Mouse (Mus musculus) forebrain, embryonic 13.5 days (tissue): ENCODE data around the gene Gabra2. TPM values are rescaled to one million over a fixed set of nuclear protein-coding genes. Genes with fewer than 3 reads are reported as not detected.

ENCODE experiments used
- ATAC-seq: fragments of 200-750 bp; cut with Nextera tagmentation; 2 replicates; pipeline ENCODE4 v1.8.0; 2017
- H3K27ac ChIP-seq: fragments of 300-500 bp; sonication (generic); 2 replicates; pipeline ENCODE4 v1.5.1; 2015; ENCODE audit warnings: inconsistent platforms, mild to moderate bottlenecking, moderate library complexity
- H3K27me3 ChIP-seq: fragments of 300-500 bp; sonication (generic); 2 replicates; pipeline ENCODE4 v1.6.1; 2015; ENCODE audit warnings: mild to moderate bottlenecking, inconsistent platforms
- H3K36me3 ChIP-seq: fragments of 300-500 bp; sonication (generic); 2 replicates; pipeline ENCODE4 v1.6.1; 2015; ENCODE audit warnings: mild to moderate bottlenecking, inconsistent platforms; ENCODE audit not compliant: poor library complexity, severe bottlenecking
- H3K4me1 ChIP-seq: fragments of 300-500 bp; sonication (generic); 2 replicates; pipeline ENCODE4 v1.6.1; 2015; ENCODE audit warnings: inconsistent platforms
- H3K4me2 ChIP-seq: fragments of 300-500 bp; sonication (generic); 2 replicates; pipeline ENCODE4 v1.6.1; 2015; ENCODE audit warnings: inconsistent platforms, mild to moderate bottlenecking, moderate library complexity
- H3K4me3 ChIP-seq: fragments of 300-500 bp; sonication (generic); 2 replicates; pipeline ENCODE4 v1.5.1; 2015; ENCODE audit warnings: mild to moderate bottlenecking, inconsistent platforms
- H3K9ac ChIP-seq: fragments of 300-500 bp; sonication (generic); 2 replicates; pipeline ENCODE4 v1.6.1; 2015; ENCODE audit warnings: mild to moderate bottlenecking, inconsistent platforms
- H3K9me3 ChIP-seq: fragments of 300-500 bp; sonication (generic); replicated peaks from 2 replicates; pipeline ENCODE4 v1.6.1; 2016; ENCODE audit warnings: inconsistent platforms
- WGBS: fragments of 180-500 bp; shearing (Covaris S2); methylation state at CpG from one replicate; pipeline ENCODE4 v1.1.7; 2015; 5-methylcytosine and 5-hydroxymethylcytosine counted together
- polyA plus RNA-seq: library from polyadenylated mRNA; unstranded; fragments of >200 nt; fragmentation: Nextera tagmentation; extraction: Ambion mirVana; gene quantifications from 2 replicates; pipeline ENCODE4 v1.2.1, GENCODE M21; 2015

Gene Gabra2
- 30.0 and 33.1 TPM in 2 replicates for polyA plus RNA-seq

DNA sequence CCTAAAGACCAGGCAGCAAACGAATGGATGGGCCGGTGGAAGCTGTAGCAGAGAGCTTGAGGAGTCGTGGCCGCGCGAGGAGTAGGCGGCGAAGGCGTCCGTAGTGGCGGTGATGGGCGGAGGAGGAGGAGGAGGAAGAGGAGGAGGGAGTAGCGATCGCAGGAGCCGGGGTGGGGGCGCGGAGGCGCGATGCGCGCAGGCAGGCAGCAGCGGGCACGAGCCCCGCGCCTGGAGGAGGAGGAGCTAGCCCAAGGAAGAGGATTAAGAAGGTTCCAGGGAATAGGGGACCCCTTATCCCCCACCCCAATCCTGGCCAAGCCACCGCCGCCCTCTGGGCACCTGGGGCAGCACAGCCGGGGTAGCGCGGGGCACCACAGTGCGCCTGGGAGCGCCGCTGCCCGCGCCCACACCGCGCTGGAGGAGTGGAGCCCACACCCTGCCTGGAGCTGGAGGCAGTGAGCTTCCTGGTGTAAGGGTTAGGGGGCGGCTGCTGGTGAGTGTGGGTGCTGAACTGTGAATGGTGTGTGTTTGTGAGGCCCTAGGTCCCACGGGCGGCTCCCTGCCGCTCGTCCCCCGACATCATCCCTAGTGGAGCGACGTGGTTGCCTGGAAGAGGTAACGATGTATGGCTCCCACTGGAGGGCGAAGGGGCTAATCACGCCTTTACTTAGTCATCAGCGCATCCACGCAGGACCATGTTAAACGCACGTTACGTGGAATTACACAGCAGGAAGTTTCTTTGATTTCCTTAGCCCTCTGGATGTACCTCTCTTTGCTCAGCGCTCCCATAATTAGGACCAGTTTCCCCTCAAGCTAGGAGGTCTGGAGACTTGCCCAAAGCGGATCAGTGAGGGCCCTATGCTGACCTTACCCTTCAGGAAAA, at the start of gene Gabra2:
Gabra2 (minus strand) TSS at position 125 of the 883 bp plus-strand sequence.
- WGBS: 0% methylated on average over 51 of the region's 55 CpGs
- Histone ChIP-seq H3K36me3 (no peaks in the 10 kb centered on the region), H3K27me3 (no peaks in the 10 kb centered on the region), H3K27ac (peak within 1 kb of the TSS; percentile 83), H3K9me3 (no peaks in the 10 kb centered on the region), H3K4me2 (peak within 1 kb of the TSS; percentile 70), H3K4me1 (peaks cover 14% of the 10 kb centered on the region), H3K9ac (peak within 1 kb of the TSS; percentile 87), H3K4me3 (peak within 1 kb of the TSS; percentile 74)
- ATAC-seq: peak; percentile 91

DNA sequence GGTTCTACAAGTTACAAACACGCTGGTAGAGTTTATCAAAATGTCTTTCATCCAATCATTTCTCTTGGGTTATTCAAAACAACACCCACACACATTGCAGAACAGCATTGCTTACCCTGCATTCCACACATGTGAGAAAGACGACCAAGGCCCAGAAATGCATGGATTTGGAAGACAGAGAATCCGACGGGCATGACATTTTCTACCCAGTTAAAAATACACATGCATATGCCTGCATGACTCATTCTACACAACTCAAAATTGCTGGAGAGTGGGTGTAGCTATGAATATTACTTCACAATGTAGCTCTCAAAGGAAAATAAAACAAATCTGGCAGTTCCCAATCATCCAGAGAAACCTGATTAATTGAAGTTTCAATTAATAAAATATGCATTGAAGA, 41.0 kb upstream of the Gabra2 start:
- Histone ChIP-seq H3K36me3 (no peaks in the 10 kb centered on the region), H3K9me3 (no peaks in the 10 kb centered on the region), H3K4me3 (no peak overlapping the region), H3K4me2 (no peak overlapping the region), H3K27me3 (no peaks in the 10 kb centered on the region), H3K4me1 (no peaks in the 10 kb centered on the region), H3K27ac (no peak overlapping the region), H3K9ac (no peak overlapping the region)
- 81% methylated on average over 4 of the region's 4 CpGs for WGBS
- ATAC-seq: no peak

- WGBS: 78% methylated on average over 2 of the region's 2 CpGs
- H3K27ac ChIP-seq: no peak overlapping the region
- H3K27me3 ChIP-seq: no peaks in the 10 kb centered on the region
These were observed 40.2 kb upstream of the Gabra2 start for GRCm38 (mm10) chr5:71135840-71136239.

DNA sequence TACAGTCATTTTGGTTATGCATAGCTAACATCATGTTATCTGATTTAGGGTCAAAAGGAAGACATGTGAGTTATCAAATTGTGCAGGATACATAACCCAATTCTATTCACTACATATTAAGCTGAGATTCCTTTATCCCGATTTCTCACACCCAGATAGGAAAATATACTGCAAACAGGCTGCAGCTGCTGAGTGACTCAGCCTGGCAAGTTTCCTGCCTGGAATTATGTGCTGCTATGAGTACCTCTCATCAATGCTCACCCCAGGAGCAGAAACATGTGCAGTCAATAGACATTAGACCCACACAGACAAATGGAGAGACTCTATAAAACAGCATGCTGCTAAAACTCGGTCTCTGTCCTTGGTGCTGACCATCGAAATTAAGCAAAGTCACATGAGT, 32.1 kb upstream of the Gabra2 start:
- Histone ChIP-seq H3K4me3 (no peak overlapping the region), H3K27me3 (no peaks in the 10 kb centered on the region), H3K9ac (no peak overlapping the region), H3K9me3 (no peaks in the 10 kb centered on the region), H3K4me1 (no peaks in the 10 kb centered on the region), H3K27ac (no peak overlapping the region), H3K36me3 (no peaks in the 10 kb centered on the region), H3K4me2 (no peak overlapping the region)
- WGBS: 76% methylated on average over 3 of the region's 3 CpGs
- ATAC-seq: no peak; the same call in 1 of the 2 replicates

More at GRCm38 (mm10) chr5:71135840-71136239, 40.2 kb upstream of the Gabra2 start:
- Histone ChIP-seq H3K9me3 (no peaks in the 10 kb centered on the region), H3K9ac (no peak overlapping the region), H3K4me1 (no peaks in the 10 kb centered on the region), H3K4me2 (no peak overlapping the region), H3K4me3 (no peak overlapping the region), H3K36me3 (no peaks in the 10 kb centered on the region)
- ATAC-seq: no peak

- Histone ChIP-seq H3K4me3 (no peak overlapping the region), H3K27me3 (no peaks in the 10 kb centered on the region), H3K9ac (no peak overlapping the region), H3K36me3 (no peaks in the 10 kb centered on the region), H3K4me1 (no peaks in the 10 kb centered on the region), H3K27ac (no peak overlapping the region), H3K4me2 (no peak overlapping the region), H3K9me3 (no peaks in the 10 kb centered on the region)
- ATAC-seq: no peak
- WGBS: 61% methylated on average over 1 of the region's 1 CpGs
These were observed 19.6 kb upstream of the Gabra2 start for GRCm38 (mm10) chr5:71115216-71115615.

GRCm38 (mm10) chr5:71095180-71095579, 469 bp downstream of the Gabra2 start:
- H3K9me3 ChIP-seq: no peaks in the 10 kb centered on the region
- H3K4me2 ChIP-seq: peak overlapping the region; percentile 70
- under 1% methylated on average over 19 of the region's 19 CpGs for WGBS
- peak overlapping the region; percentile 83 for H3K27ac ChIP-seq
- H3K9ac ChIP-seq: peak overlapping the region; percentile 87
- H3K36me3 ChIP-seq: no peaks in the 10 kb centered on the region
- H3K27me3 ChIP-seq: no peaks in the 10 kb centered on the region
- ATAC-seq: peak; percentile 71
- peak overlapping the region; percentile 74 for H3K4me3 ChIP-seq
- H3K4me1 ChIP-seq: peaks cover 14% of the 10 kb centered on the region

- WGBS: 17% methylated on average over 10 of the region's 10 CpGs
- Histone ChIP-seq H3K4me3 (peak overlapping the region; percentile 74), H3K27me3 (no peaks in the 10 kb centered on the region), H3K27ac (peak overlapping the region; percentile 83), H3K4me1 (peaks cover 14% of the 10 kb centered on the region), H3K36me3 (no peaks in the 10 kb centered on the region), H3K9me3 (no peaks in the 10 kb centered on the region), H3K4me2 (peak overlapping the region; percentile 70), H3K9ac (peak overlapping the region; percentile 87)
- ATAC-seq: no peak
These were observed 873 bp downstream of the Gabra2 start for GRCm38 (mm10) chr5:71094776-71095175.

- Histone ChIP-seq H3K9ac (no peak overlapping the region), H3K4me2 (peak overlapping the region; percentile 70), H3K9me3 (no peaks in the 10 kb centered on the region), H3K4me1 (peaks cover 14% of the 10 kb centered on the region), H3K27ac (no peak overlapping the region), H3K27me3 (no peaks in the 10 kb centered on the region), H3K36me3 (no peaks in the 10 kb centered on the region), H3K4me3 (peak overlapping the region; percentile 74; the same call in 1 of the 2 replicates)
- WGBS: 51% methylated on average over 2 of the region's 2 CpGs
- ATAC-seq: no peak
These were observed 1.8 kb downstream of the Gabra2 start for GRCm38 (mm10) chr5:71093807-71094206.

DNA sequence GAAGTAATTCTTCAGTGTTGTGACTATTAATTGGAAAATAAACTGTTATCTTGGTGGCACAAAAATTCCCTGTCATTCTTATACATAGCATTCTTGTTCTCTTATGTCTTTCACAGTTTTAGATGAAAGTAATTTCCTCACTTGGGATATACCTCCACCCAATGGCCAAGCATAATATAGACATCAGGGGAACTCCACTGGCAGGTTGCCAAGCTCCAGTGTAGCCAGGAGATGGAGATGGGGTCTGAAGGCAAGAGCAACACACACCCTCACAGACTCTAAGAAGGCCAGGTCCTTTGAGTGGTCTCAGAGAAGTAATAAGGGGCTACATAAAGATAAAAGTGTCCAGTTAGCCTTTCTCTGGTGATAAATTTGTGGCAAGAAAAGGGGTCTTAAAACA, 3.2 kb downstream of the Gabra2 start:
- no peak overlapping the region for H3K27ac ChIP-seq
- no peak overlapping the region for H3K9ac ChIP-seq
- H3K9me3 ChIP-seq: no peaks in the 10 kb centered on the region
- H3K36me3 ChIP-seq: no peaks in the 10 kb centered on the region
- H3K4me1 ChIP-seq: peaks cover 13% of the 10 kb centered on the region
- H3K27me3 ChIP-seq: no peaks in the 10 kb centered on the region
- ATAC-seq: no peak
- no peak overlapping the region for H3K4me3 ChIP-seq
- H3K4me2 ChIP-seq: peak overlapping the region; percentile 25

GRCm38 (mm10) chr5:71091926-71092325, 3.7 kb downstream of the Gabra2 start:
- 78% methylated on average over 2 of the region's 2 CpGs for WGBS
- Histone ChIP-seq H3K27ac (no peak overlapping the region), H3K27me3 (no peaks in the 10 kb centered on the region), H3K4me1 (peaks cover 7% of the 10 kb centered on the region), H3K9me3 (no peaks in the 10 kb centered on the region), H3K4me3 (no peak overlapping the region), H3K9ac (no peak overlapping the region), H3K4me2 (no peak overlapping the region), H3K36me3 (no peaks in the 10 kb centered on the region)
- ATAC-seq: no peak

GRCm38 (mm10) chr5:71078861-71079260, 16.8 kb downstream of the Gabra2 start:
- Histone ChIP-seq H3K27me3 (no peaks in the 10 kb centered on the region), H3K4me3 (no peak overlapping the region), H3K4me2 (no peak overlapping the region), H3K4me1 (no peaks in the 10 kb centered on the region), H3K9ac (no peak overlapping the region), H3K36me3 (no peaks in the 10 kb centered on the region), H3K9me3 (no peaks in the 10 kb centered on the region), H3K27ac (no peak overlapping the region)
- no peak for ATAC-seq
- WGBS: 95% methylated on average over 5 of the region's 5 CpGs

GRCm38 (mm10) chr5:71061696-71062095, 34.0 kb downstream of the Gabra2 start:
- no peak overlapping the region for H3K9ac ChIP-seq
- no peaks in the 10 kb centered on the region for H3K27me3 ChIP-seq
- no peaks in the 10 kb centered on the region for H3K36me3 ChIP-seq
- no peak overlapping the region for H3K4me2 ChIP-seq
- H3K27ac ChIP-seq: no peak overlapping the region
- H3K4me1 ChIP-seq: 0 out of 2 replicates have a peak, but pooled peaks cover 6% of the 10 kb centered on the region
- 70% methylated on average over 3 of the region's 3 CpGs for WGBS
- no peaks in the 10 kb centered on the region for H3K9me3 ChIP-seq
- no peak for ATAC-seq
- H3K4me3 ChIP-seq: no peak overlapping the region
